Mouse (Mus musculus): Measurements from ENCODE around the gene Aox3. TPM values are rescaled to one million over a fixed set of nuclear protein-coding genes. Genes with fewer than 3 reads are reported as not detected.

Gene Aox3
- polyA plus RNA-seq, 1 experiment from 2014 or later: not detected

- no peak for DNase-seq (ENCODE audit: low spot score)
- Histone ChIP-seq H3K4me2 (no peak overlapping the region), H3K4me3 (ENCODE audit: low read depth, low read length) (no peak overlapping the region)
These were observed 511 bp downstream of the Aox3 start for GRCm38 (mm10) chr1:58113441-58113840.

GRCm38 (mm10) chr1:58114021-58114560, 1.2 kb downstream of the Aox3 start:
- DNase-seq (ENCODE audit: low spot score) (no peak), ATAC-seq (replicated peaks; ENCODE audit: low FRiP score) (no peak)
- H3K4me3 ChIP-seq (ENCODE audit: low read depth, low read length): no peak overlapping the region
- H3K27me3 ChIP-seq (replicated peaks; ENCODE audit: control insufficient read depth, insufficient read depth, low read length): no peaks in the 10 kb centered on the region
- H3K9me3 ChIP-seq (ENCODE audit: control insufficient read depth, low read length): no peaks in the 10 kb centered on the region
- no peaks in the 10 kb centered on the region for H3K4me1 ChIP-seq (replicated peaks; ENCODE audit: control insufficient read depth, insufficient read depth, low read length)
- H3K4me2 ChIP-seq: no peak overlapping the region
- H3K36me3 ChIP-seq (ENCODE audit: control insufficient read depth, insufficient read depth, low read length): no peaks in the 10 kb centered on the region
- no peak overlapping the region for H3K9ac ChIP-seq (ENCODE audit: low read depth, low read length)
- no peak overlapping the region for H3K27ac ChIP-seq (ENCODE audit: low read depth, low read length)
- 66% methylated on average over 6 of the region's 6 CpGs for WGBS

More at GRCm38 (mm10) chr1:58113441-58113840, 511 bp downstream of the Aox3 start:
- Histone ChIP-seq H3K27ac (ENCODE audit: low read depth, low read length) (no peak overlapping the region), H3K9ac (ENCODE audit: low read depth, low read length) (no peak overlapping the region), H3K9me3 (ENCODE audit: control insufficient read depth, low read length) (no peaks in the 10 kb centered on the region), H3K27me3 (replicated peaks; ENCODE audit: control insufficient read depth, insufficient read depth, low read length) (no peaks in the 10 kb centered on the region), H3K36me3 (ENCODE audit: control insufficient read depth, insufficient read depth, low read length) (no peaks in the 10 kb centered on the region), H3K4me1 (replicated peaks; ENCODE audit: control insufficient read depth, insufficient read depth, low read length) (no peaks in the 10 kb centered on the region)
- no peak for ATAC-seq (replicated peaks; ENCODE audit: low FRiP score)

DNA sequence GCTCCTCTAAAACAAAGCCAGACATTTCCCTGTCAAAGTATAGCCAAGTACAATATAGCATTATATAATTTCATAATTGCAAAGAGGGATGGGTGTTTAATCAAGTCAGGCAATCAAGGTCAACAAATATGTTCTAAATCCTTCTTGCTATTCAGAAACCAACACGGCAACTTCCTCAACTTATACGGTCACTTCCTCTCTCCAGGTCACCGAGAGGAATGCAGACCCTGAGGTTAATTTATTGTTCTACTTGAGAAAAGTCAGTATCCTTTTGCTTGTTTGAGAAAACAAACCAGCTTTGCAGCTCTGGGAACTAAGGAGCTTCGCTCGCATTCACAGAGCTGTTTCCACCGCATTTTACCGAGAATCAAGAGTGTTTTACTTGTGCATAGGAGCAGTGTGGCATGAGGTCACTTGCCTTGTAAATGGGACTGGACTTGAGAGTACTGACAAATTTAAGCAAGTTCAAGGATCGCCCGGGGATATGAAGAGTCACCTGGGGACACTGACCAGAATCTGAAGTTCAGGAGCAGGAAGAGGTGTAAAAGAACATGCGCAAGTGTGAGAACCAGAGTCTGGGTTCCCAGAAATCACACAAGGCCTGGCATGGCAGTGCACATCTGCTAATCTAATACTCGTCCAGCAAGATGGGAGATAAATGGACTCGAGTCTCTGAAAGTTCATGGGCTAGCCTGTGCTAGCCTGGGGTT, 1.9 kb downstream of the Aox3 start:
- H3K4me3 ChIP-seq (ENCODE audit: low read depth, low read length): no peak overlapping the region
- no peak overlapping the region for H3K4me2 ChIP-seq
- H3K4me1 ChIP-seq (replicated peaks; ENCODE audit: control insufficient read depth, insufficient read depth, low read length): no peaks in the 10 kb centered on the region
- no peak for DNase-seq (ENCODE audit: low spot score)
- no peak for ATAC-seq (replicated peaks; ENCODE audit: low FRiP score)
- no peak overlapping the region for H3K9ac ChIP-seq (ENCODE audit: low read depth, low read length)
- H3K36me3 ChIP-seq (ENCODE audit: control insufficient read depth, insufficient read depth, low read length): no peaks in the 10 kb centered on the region
- H3K27me3 ChIP-seq (replicated peaks; ENCODE audit: control insufficient read depth, insufficient read depth, low read length): no peaks in the 10 kb centered on the region
- no peaks in the 10 kb centered on the region for H3K9me3 ChIP-seq (ENCODE audit: control insufficient read depth, low read length)
- no peak overlapping the region for H3K27ac ChIP-seq (ENCODE audit: low read depth, low read length)
- WGBS: 69% methylated on average over 12 of the region's 12 CpGs

DNA sequence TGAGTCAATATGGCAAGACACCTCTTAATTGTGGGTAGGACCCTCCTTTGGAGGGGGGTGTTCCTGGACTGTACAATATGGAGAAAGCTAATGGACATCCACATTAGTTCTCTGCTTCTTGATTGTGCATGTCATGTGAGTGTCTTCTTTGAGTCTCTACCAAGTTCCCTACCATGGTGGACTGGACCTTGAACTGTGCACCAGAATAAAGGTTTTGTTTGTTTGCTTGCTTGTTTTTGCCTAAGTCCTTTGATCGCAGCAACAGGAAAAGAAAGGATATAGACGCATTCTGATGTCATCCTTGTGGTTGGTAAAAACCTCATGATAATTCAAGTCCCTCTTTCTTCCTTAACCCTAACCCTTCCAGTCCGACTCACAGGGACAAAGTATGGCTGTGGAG, 5.3 kb downstream of the Aox3 start:
- Histone ChIP-seq H3K36me3 (ENCODE audit: control insufficient read depth, insufficient read depth, low read length) (no peaks in the 10 kb centered on the region), H3K4me1 (replicated peaks; ENCODE audit: control insufficient read depth, insufficient read depth, low read length) (no peaks in the 10 kb centered on the region), H3K9ac (ENCODE audit: low read depth, low read length) (no peak overlapping the region), H3K27me3 (replicated peaks; ENCODE audit: control insufficient read depth, insufficient read depth, low read length) (no peaks in the 10 kb centered on the region), H3K27ac (ENCODE audit: low read depth, low read length) (no peak overlapping the region), H3K9me3 (ENCODE audit: control insufficient read depth, low read length) (no peaks in the 10 kb centered on the region), H3K4me2 (no peak overlapping the region), H3K4me3 (ENCODE audit: low read depth, low read length) (no peak overlapping the region)
- WGBS: 72% methylated on average over 3 of the region's 3 CpGs
- DNase-seq (ENCODE audit: low spot score) (no peak), ATAC-seq (replicated peaks; ENCODE audit: low FRiP score) (no peak)

GRCm38 (mm10) chr1:58124901-58125300, 12.0 kb downstream of the Aox3 start:
- Histone ChIP-seq H3K4me2 (no peak overlapping the region), H3K9ac (ENCODE audit: low read depth, low read length) (no peak overlapping the region), H3K9me3 (ENCODE audit: control insufficient read depth, low read length) (no peaks in the 10 kb centered on the region), H3K27ac (ENCODE audit: low read depth, low read length) (no peak overlapping the region), H3K36me3 (ENCODE audit: control insufficient read depth, insufficient read depth, low read length) (no peaks in the 10 kb centered on the region), H3K4me3 (ENCODE audit: low read depth, low read length) (no peak overlapping the region), H3K27me3 (replicated peaks; ENCODE audit: control insufficient read depth, insufficient read depth, low read length) (no peaks in the 10 kb centered on the region), H3K4me1 (replicated peaks; ENCODE audit: control insufficient read depth, insufficient read depth, low read length) (no peaks in the 10 kb centered on the region)
- 86% methylated on average over 8 of the region's 8 CpGs for WGBS
- no peak for DNase-seq (ENCODE audit: low spot score)
- no peak for ATAC-seq (replicated peaks; ENCODE audit: low FRiP score)

- no peaks in the 10 kb centered on the region for H3K27me3 ChIP-seq (replicated peaks; ENCODE audit: control insufficient read depth, insufficient read depth, low read length)
- no peaks in the 10 kb centered on the region for H3K9me3 ChIP-seq (ENCODE audit: control insufficient read depth, low read length)
- ATAC-seq (replicated peaks; ENCODE audit: low FRiP score) (no peak), DNase-seq (ENCODE audit: low spot score) (no peak)
- no peak overlapping the region for H3K27ac ChIP-seq (ENCODE audit: low read depth, low read length)
- H3K4me1 ChIP-seq (replicated peaks; ENCODE audit: control insufficient read depth, insufficient read depth, low read length): no peaks in the 10 kb centered on the region
- no peaks in the 10 kb centered on the region for H3K36me3 ChIP-seq (ENCODE audit: control insufficient read depth, insufficient read depth, low read length)
- no peak overlapping the region for H3K4me3 ChIP-seq (ENCODE audit: low read depth, low read length)
- H3K4me2 ChIP-seq: no peak overlapping the region
- no peak overlapping the region for H3K9ac ChIP-seq (ENCODE audit: low read depth, low read length)
These were observed 25.0 kb downstream of the Aox3 start for GRCm38 (mm10) chr1:58137891-58138290.

- H3K4me3 ChIP-seq (ENCODE audit: low read depth, low read length): no peak overlapping the region
- no peaks in the 10 kb centered on the region for H3K4me1 ChIP-seq (replicated peaks; ENCODE audit: control insufficient read depth, insufficient read depth, low read length)
- ATAC-seq (replicated peaks; ENCODE audit: low FRiP score): no peak
- H3K9me3 ChIP-seq (ENCODE audit: control insufficient read depth, low read length): no peaks in the 10 kb centered on the region
- H3K27ac ChIP-seq (ENCODE audit: low read depth, low read length): no peak overlapping the region
- WGBS: 86% methylated on average over 9 of the region's 9 CpGs
- no peaks in the 10 kb centered on the region for H3K27me3 ChIP-seq (replicated peaks; ENCODE audit: control insufficient read depth, insufficient read depth, low read length)
- no peaks in the 10 kb centered on the region for H3K36me3 ChIP-seq (ENCODE audit: control insufficient read depth, insufficient read depth, low read length)
- H3K9ac ChIP-seq (ENCODE audit: low read depth, low read length): no peak overlapping the region
- DNase-seq (ENCODE audit: low spot score): no peak
- H3K4me2 ChIP-seq: no peak overlapping the region
These were observed 26.1 kb downstream of the Aox3 start for GRCm38 (mm10) chr1:58138986-58139385.

GRCm38 (mm10) chr1:58140607-58141006, 27.7 kb downstream of the Aox3 start:
- ATAC-seq (replicated peaks; ENCODE audit: low FRiP score): no peak

DNA sequence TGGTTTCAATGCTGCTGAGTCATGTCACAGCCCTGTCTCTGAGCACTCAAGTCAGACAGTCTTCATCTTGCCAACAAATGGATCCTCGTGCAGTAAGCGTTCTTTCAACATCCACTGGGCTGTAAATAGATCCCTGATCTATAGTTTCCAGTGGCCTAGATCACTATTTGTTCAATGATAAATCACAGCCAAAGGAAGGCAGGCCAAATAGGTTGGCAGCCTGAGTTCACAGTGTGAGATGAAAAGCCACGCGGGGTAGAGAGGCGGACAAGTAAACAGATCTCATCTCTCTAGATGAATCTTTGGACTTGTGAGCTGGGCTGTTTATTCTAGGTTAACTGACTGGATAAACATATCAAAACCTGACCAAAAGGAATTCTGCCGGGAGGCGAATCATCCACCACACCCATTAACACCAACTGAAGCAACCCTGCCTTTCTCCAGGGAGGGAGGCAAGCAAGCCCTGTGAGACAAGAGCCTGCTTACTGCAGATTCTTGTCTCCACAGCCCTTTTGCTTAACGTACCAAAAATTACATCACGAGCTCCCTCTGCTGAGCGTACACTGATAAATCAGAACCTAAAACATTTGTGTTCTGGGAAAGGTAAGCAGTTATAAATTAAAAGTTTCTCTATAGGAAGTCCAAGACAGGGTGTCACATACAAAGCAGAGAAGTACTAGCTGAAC, 31.6 kb downstream of the Aox3 start:
- Histone ChIP-seq H3K27me3 (replicated peaks; ENCODE audit: control insufficient read depth, insufficient read depth, low read length) (no peaks in the 10 kb centered on the region), H3K9me3 (ENCODE audit: control insufficient read depth, low read length) (no peaks in the 10 kb centered on the region), H3K36me3 (ENCODE audit: control insufficient read depth, insufficient read depth, low read length) (no peaks in the 10 kb centered on the region), H3K4me1 (replicated peaks; ENCODE audit: control insufficient read depth, insufficient read depth, low read length) (no peaks in the 10 kb centered on the region), H3K4me2 (no peak overlapping the region), H3K4me3 (ENCODE audit: low read depth, low read length) (no peak overlapping the region), H3K27ac (ENCODE audit: low read depth, low read length) (no peak overlapping the region), H3K9ac (ENCODE audit: low read depth, low read length) (no peak overlapping the region)
- 59% methylated on average over 10 of the region's 10 CpGs for WGBS
- no peak for DNase-seq (ENCODE audit: low spot score)
- ATAC-seq (replicated peaks; ENCODE audit: low FRiP score): no peak

More at GRCm38 (mm10) chr1:58140607-58141006, 27.7 kb downstream of the Aox3 start:
- Histone ChIP-seq H3K9ac (ENCODE audit: low read depth, low read length) (no peak overlapping the region), H3K9me3 (ENCODE audit: control insufficient read depth, low read length) (no peaks in the 10 kb centered on the region), H3K36me3 (ENCODE audit: control insufficient read depth, insufficient read depth, low read length) (no peaks in the 10 kb centered on the region), H3K4me2 (no peak overlapping the region), H3K4me1 (replicated peaks; ENCODE audit: control insufficient read depth, insufficient read depth, low read length) (no peaks in the 10 kb centered on the region), H3K27me3 (replicated peaks; ENCODE audit: control insufficient read depth, insufficient read depth, low read length) (no peaks in the 10 kb centered on the region), H3K27ac (ENCODE audit: low read depth, low read length) (no peak overlapping the region), H3K4me3 (ENCODE audit: low read depth, low read length) (no peak overlapping the region)
- WGBS: 75% methylated on average over 5 of the region's 5 CpGs
- no peak for DNase-seq (ENCODE audit: low spot score)
